Mouse (Mus musculus) embryonic fibroblast, embryonic 13.5 days (primary cell): ENCODE measurements at regions not wholly inside any gene's neighbourhood (a gene's known extent, or its start where the extent isn't known, plus 50 kb on each side); places are given as distances from the start of the nearest gene placed in this dataset.

ENCODE experiments used
- H3K27ac ChIP-seq: 2 replicates; pipeline ENCODE4 v1.5.1; 2012; ENCODE audit warnings: low read length, control low read depth, inconsistent platforms; ENCODE audit not compliant: insufficient read depth
- H3K4me1 ChIP-seq: 2 replicates; pipeline ENCODE4 v1.6.1; 2011; ENCODE audit warnings: low read length; ENCODE audit not compliant: control insufficient read depth, insufficient read depth
- H3K4me3 ChIP-seq: 2 replicates; pipeline ENCODE4 v1.5.1; 2011; ENCODE audit warnings: mild to moderate bottlenecking, control low read depth, low read length; ENCODE audit not compliant: insufficient read depth
- CTCF ChIP-seq: IDR thresholded peaks from 2 replicates; pipeline ENCODE4 v1.5.1; 2011; ENCODE audit warnings: mild to moderate bottlenecking, control low read depth, low read length, moderate library complexity, borderline replicate concordance; ENCODE audit not compliant: insufficient read depth
- POLR2A ChIP-seq: IDR thresholded peaks from 2 replicates; pipeline ENCODE4 v1.6.1; 2011; ENCODE audit warnings: low read depth, mild to moderate bottlenecking, control low read depth, low read length, moderate library complexity

DNA sequence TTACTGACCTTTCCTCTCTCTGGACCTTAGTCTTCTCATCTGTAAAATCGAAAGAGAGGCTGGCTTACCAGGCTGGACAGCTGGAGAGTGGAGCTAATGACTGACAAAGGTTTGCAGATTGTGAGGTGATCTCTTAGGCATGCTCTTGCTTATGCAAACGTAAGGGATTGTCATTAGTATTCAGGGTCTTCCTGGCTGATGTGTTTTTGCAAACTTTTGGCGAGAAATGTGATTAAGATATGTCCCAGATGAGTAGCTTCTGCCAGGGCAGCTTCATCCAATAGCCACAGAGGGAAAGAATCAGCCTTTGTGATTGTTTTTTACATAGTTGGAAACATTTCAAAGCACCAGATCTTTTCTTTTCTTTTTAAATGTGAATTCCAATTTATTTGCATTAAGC is 95.1 kb downstream of the Gm12728 start:
- no peaks in the 10 kb centered on the region for H3K4me1 ChIP-seq
- H3K4me3 ChIP-seq, result no peak overlapping the region
- no peak for TF ChIP-seq POLR2A
- H3K27ac ChIP-seq, result no peak overlapping the region

DNA sequence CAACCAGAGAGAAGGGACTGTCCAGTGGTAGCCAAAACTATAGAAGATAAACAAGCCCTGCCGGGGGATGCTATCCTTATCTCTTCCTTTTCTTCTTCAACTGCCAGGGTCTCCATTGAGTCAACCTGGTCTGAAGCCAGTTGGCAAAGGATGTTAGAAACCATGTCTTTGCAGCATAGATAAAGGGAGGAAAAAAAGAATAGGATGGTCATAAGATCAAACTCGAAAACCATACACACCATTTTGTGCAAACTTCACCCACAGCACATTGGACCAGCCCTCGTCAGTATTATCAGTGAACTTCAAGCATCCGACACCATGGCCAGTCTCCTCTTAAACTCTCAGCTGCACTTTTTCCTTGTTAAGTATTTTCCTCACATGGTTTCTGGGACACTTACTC is 101.8 kb downstream of the Gm12728 start:
- Histone ChIP-seq H3K27ac (0 out of 2 replicates have a peak overlapping the region, but pooled peaks have one; percentile 8), H3K4me1 (peaks cover 8% of the 10 kb centered on the region), H3K4me3 (no peak overlapping the region)
- TF ChIP-seq POLR2A (no peak), CTCF (no peak)

DNA sequence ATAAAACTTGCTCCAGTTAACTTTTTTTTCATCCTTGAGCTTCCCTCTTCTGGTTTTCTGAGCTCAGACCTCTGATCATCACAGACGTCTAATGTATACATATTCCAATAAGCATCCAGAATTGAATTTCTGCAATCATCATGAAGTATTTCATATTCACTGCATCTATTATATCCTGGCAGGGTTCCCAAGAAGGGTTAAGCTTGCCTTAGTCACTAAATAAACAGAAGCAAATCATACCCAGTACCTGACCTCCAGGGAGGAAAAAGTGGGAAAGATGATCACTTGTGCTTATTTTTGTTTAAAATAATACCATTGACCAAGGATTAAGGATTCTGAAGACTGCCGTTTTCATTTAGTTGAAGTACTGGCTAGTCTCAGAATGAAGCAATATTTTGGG is 102.4 kb downstream of the Gm12728 start:
- TF ChIP-seq POLR2A (no peak), CTCF (no peak)
- no peak overlapping the region for H3K4me3 ChIP-seq
- peaks cover 8% of the 10 kb centered on the region for H3K4me1 ChIP-seq
- H3K27ac ChIP-seq, result no peak overlapping the region

DNA sequence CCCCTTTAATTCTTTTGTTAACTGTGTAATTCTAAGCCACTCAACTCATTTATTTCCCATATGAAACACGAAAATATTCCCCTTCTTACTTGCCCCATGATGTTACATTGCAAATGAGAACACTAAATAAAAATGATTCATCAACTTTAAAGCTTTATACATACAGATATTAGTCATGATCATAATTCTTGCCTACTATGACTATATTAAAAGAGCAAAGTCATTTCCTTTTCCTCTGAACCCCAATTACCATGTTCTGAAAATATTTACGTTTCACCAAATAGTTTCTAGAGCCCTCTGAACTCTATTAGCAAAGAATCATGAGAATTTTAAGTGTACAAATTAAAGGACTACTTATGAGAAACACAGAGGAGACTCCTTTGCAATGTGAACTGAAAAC is 105.4 kb downstream of the Gm12728 start:
- TF ChIP-seq CTCF (no peak), POLR2A (no peak)
- Histone ChIP-seq H3K27ac (peak overlapping the region; percentile 86), H3K4me3 (no peak overlapping the region), H3K4me1 (peaks cover 10% of the 10 kb centered on the region)

DNA sequence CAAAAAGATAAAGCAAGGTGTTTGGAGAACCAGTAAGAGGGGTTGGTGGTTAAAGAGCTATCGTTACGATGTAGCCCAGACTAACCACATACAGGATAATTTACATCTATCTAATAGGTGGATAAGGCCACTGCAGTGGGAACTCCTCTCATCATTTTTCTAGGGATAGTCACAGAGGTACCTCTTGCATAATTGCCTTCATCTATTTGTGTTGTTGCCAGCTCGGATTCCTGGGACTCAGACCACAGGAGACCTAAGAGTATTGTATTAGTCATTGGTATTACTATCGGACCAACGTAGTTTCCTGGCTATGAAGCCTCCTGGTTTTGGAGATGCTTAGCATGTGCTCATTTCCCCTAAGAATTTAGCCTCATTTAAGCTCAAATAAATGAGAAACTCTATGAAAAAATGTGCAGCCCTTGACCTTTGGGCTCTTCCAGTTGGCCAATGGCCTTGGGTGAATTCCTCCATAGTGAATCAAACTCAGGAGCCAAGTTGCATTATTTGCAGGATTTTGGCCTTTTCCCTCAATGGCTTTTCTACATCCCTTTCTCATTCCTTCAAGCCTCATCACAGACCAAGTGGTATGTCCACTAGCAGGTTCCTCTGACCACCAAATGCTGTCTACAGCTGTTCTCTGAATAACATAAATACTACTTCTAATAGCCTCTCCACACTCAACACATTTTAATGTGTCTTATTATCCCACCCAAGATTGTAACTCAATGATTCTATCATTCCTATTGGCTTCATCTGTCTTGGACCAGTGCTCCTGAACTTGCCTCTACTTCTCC is 108.6 kb downstream of the Gm12728 start:
- H3K27ac ChIP-seq, result peak overlapping the region; percentile 76
- peaks cover 7% of the 10 kb centered on the region for H3K4me1 ChIP-seq
- H3K4me3 ChIP-seq, result no peak overlapping the region
- TF ChIP-seq CTCF, result no peak

DNA sequence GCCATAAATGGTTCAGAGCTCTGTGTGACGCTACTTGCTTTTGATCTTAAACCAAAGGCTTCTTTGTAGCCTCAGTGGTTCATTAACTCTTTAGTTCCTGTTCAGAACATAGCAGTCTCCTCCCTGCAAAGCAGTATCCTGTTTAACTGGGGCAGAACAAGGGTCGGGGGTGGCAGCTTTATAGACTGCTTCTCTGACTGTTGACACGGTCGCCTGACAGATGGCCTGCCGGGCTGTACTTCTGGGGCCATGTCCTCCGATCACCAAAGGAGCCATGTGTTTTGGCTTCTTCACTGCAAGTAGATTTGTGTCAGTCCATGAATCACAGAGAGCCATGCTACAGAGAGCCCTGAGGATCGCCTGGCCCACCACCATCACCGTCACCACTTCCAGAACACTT is 115.2 kb downstream of the Gm12728 start:
- TF ChIP-seq CTCF (no peak), POLR2A (no peak)
- H3K4me1 ChIP-seq, result no peaks in the 10 kb centered on the region; the same call in 1 of the 2 replicates
- H3K4me3 ChIP-seq, result no peak overlapping the region
- H3K27ac ChIP-seq, result no peak overlapping the region

- TF ChIP-seq CTCF (no peak), POLR2A (no peak)
- Histone ChIP-seq H3K27ac (no peak overlapping the region), H3K4me1 (no peaks in the 10 kb centered on the region; the same call in 1 of the 2 replicates), H3K4me3 (no peak overlapping the region)
Observed at GRCm38 (mm10) chr4:105906411-105906810, 116.7 kb downstream of the Gm12728 start.

- Histone ChIP-seq H3K4me1 (no peaks in the 10 kb centered on the region; the same call in 1 of the 2 replicates), H3K4me3 (no peak overlapping the region), H3K27ac (no peak overlapping the region)
- TF ChIP-seq CTCF, result no peak
- TF ChIP-seq POLR2A, result no peak
Observed at GRCm38 (mm10) chr4:105907611-105908010, 117.9 kb downstream of the Gm12728 start.

GRCm38 (mm10) chr4:105908281-105908680 is 118.6 kb downstream of the Gm12728 start:
- Histone ChIP-seq H3K4me1 (no peaks in the 10 kb centered on the region; the same call in 1 of the 2 replicates), H3K4me3 (no peak overlapping the region), H3K27ac (no peak overlapping the region)
- no peak for TF ChIP-seq POLR2A
- no peak for TF ChIP-seq CTCF

- no peaks in the 10 kb centered on the region; the same call in 1 of the 2 replicates for H3K4me1 ChIP-seq
- no peak overlapping the region for H3K27ac ChIP-seq
- TF ChIP-seq POLR2A (no peak), CTCF (no peak)
- no peak overlapping the region for H3K4me3 ChIP-seq
Observed at GRCm38 (mm10) chr4:105909272-105909671, 119.6 kb downstream of the Gm12728 start.

DNA sequence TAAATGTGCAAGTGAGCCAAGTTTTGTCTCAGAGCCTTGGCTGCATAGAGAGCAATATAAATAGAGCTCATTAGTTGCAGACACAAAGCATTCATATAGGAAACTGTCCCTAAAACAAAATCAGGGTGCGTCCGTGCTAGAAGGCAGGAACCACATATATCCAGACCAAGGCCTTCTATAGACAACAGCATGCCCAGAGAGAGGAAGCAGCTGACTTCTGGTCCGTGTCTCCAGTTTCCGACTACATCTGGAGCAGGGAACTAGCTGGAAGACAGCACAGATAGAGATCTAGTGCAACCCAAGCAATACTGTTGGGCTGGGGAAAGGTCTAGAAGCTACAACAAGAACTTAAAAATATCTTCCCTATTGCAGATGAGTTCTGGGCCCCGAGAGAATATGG is 121.0 kb downstream of the Gm12728 start:
- no peak overlapping the region for H3K27ac ChIP-seq
- H3K4me3 ChIP-seq, result no peak overlapping the region

More for the DNA sequence above, 121.0 kb downstream of the Gm12728 start:
- TF ChIP-seq POLR2A (no peak), CTCF (no peak)
- no peaks in the 10 kb centered on the region; the same call in 1 of the 2 replicates for H3K4me1 ChIP-seq
